Mouse (Mus musculus): ENCODE data around the gene Snx20. TPM values are rescaled to one million over a fixed set of nuclear protein-coding genes. Genes with fewer than 3 reads are reported as not detected.
A peak's percentile ranks its signal among the peaks of the same experiment; 100 is the strongest.

Gene Snx20
- total and polyA plus RNA-seq, 3 experiments = 69.1 to 117 (median 93.1) TPM

DNA sequence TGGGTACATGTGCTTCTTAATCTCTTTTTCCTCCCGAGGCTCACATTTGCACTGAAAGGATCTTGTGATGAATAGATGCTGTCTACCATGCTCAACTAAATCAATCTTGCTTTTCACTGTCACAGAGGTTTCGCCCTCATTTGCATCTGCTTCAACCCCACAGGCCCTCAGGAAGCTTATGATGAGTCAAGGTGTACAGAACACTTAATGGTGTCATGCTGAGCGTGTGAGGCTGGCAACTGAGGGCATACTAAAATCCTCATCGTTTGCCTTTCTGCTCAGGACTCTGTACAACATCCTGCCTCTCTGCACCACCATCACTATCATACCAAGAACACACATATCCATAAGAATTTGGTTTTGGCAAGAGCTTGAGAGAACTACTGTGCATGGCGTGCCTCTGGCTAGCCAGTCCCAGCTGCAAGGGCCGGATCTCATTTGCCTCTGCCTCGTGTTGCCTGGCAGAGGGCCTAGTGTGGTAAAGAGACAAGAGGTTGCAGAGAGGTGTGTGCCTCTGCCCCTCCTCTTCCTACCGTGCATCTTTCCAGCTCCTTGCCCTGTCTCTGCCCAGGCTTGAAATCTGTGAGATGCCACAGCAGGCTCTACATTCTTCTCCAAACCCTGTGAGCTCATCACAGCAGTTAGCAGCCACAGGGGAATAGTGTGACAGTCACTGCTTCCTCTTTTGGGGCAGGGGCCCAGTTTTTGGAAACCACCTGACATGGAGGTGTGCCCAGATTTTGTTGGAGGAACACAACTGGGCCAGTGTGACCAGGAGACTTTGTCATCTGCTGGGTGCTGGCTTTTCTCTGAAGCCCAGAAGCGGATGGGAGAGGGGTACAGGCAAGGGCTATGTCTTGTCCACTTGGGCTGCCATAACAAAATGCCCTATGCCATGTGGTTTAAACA is 1.4 kb upstream of the Snx20 start (continued):
- peak; percentile 97 for TF ChIP-seq TCF12 (IDR thresholded peaks at IDR 0.05; ENCODE audit: low read depth, low read length)
- TF ChIP-seq MAFK (IDR thresholded peaks at IDR 0.05; ENCODE audit: insufficient replicate concordance, low read length) = peak; percentile 65; the same call in 1 of the 2 replicates
- TF ChIP-seq JUN (IDR thresholded peaks at IDR 0.05; ENCODE audit: insufficient read depth, low read depth, low read length) = peak; percentile 87
- peak; percentile 99 for TF ChIP-seq ETS1 (conservative IDR thresholded peaks at IDR 0.05; ENCODE audit: low read depth, low read length)
- no peak; the same call in none of the 2 replicates for TF ChIP-seq RAD21 (IDR thresholded peaks at IDR 0.05; ENCODE audit: low read depth, low read length)
- TF ChIP-seq EP300 (IDR thresholded peaks at IDR 0.05; ENCODE audit: low read length) = peak; percentile 94
- TF ChIP-seq GABPA (IDR thresholded peaks at IDR 0.05; ENCODE audit: insufficient replicate concordance, low read depth, low read length) = no peak
- no peak for TF ChIP-seq ZKSCAN1 (IDR thresholded peaks at IDR 0.05; ENCODE audit: borderline replicate concordance, low read depth, low read length)
- TF ChIP-seq TBP (conservative IDR thresholded peaks at IDR 0.05; ENCODE audit: low read depth, low read length) = peak; percentile 78

DNA sequence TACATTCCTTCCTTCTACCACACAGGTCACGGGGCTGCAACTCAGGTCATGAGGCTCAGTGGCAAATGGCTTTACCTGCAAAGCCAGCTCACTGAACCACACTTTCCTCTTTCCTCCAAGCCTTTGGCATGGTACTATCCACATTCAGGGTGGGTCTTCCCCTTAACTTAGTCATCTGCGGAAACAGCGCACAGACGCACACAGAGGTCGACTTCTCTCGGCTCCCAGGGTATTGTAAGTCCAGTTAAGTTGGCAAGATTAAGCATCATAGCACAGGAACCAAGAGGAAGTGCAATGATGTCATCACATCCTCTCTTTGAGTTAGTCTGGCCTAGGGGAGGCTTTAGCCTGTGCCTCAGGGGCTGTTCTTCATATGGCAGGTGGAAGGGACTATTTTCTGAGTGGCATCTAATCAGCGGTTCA is 2.6 kb downstream of the Snx20 start:
- in situ Hi-C loops (cut with MboI; ENCODE audit: low pct_ligation_motif_present, low pct_unique_long_range_greater_than_20kb, low sequenced_read_pairs) = no loop called here
- dilution Hi-C loops (cut with MboI; ENCODE audit: extremely low pct_ligation_motif_present, extremely low pct_unique_long_range_greater_than_20kb, low sequenced_read_pairs) = no loop called here
- DNase-seq (ENCODE audit: extremely low read depth) = peak; percentile 83
- Histone ChIP-seq H3K4me3 (replicated peaks in 1 of 3; ENCODE audit: low read depth in 2 of 3, low read length in 2 of 3, poor library complexity in 1 of 3) (peak overlapping the region; percentile 67 to 93 (median 84)), H3K9ac (ENCODE audit: insufficient read depth, low read depth) (peak overlapping the region; percentile 96), H3K27ac (ENCODE audit: insufficient read depth, low read depth) (peak overlapping the region; percentile 92), H3K27me3 (replicated peaks) (no peaks in the 10 kb centered on the region), H3K4me2 (ENCODE audit: insufficient read depth, low read depth, poor library complexity, severe bottlenecking) (peak overlapping the region; percentile 93), H3K4me1 (ENCODE audit: control insufficient read depth in 1 of 2, insufficient read depth in 2 of 2) (peaks cover 30 to 69% of the 10 kb centered on the region in 2 experiments), H3K79me2 (replicated peaks; ENCODE audit: control insufficient read depth, extremely low read depth, insufficient read depth, poor library complexity, severe bottlenecking) (peaks cover 65% of the 10 kb centered on the region), H3K9me3 (replicated peaks; ENCODE audit: low read length) (peaks cover 13% of the 10 kb centered on the region), H3K36me3 (replicated peaks in 1 of 2; ENCODE audit: control insufficient read depth in 1 of 2, insufficient read depth in 1 of 2, low read length in 1 of 2) (peaks cover 51 to 56% of the 10 kb centered on the region in 2 experiments)
- TF ChIP-seq ETS1 (conservative IDR thresholded peaks at IDR 0.05; ENCODE audit: low read depth, low read length) = peak; percentile 72; the same call in 1 of the 2 replicates
- peak; percentile 54 for TF ChIP-seq POLR2A (IDR thresholded peaks at IDR 0.05; ENCODE audit: low read depth, low read length)
- TF ChIP-seq KAT2A (IDR thresholded peaks at IDR 0.05; ENCODE audit: insufficient replicate concordance, low read length) = 0 out of 2 replicates have a peak, but pooled peaks have one; percentile 20
- no peak for TF ChIP-seq GABPA (IDR thresholded peaks at IDR 0.05; ENCODE audit: insufficient replicate concordance, low read depth, low read length)
- TF ChIP-seq NELFE (IDR thresholded peaks at IDR 0.05; ENCODE audit: low read depth, low read length) = 0 out of 2 replicates have a peak, but pooled peaks have one; percentile 48
- no peak; the same call in 1 of the 2 replicates for TF ChIP-seq CHD1 (IDR thresholded peaks at IDR 0.05; ENCODE audit: low read depth, low read length)
- TF ChIP-seq USF1 (IDR thresholded peaks at IDR 0.05; ENCODE audit: low read depth, low read length) = peak; percentile 30
- TF ChIP-seq JUND (conservative IDR thresholded peaks at IDR 0.05; ENCODE audit: low read depth, low read length) = peak; percentile 80
- TF ChIP-seq IRF4 (IDR thresholded peaks at IDR 0.05; ENCODE audit: low read depth, low read length) = peak; percentile 42
- TF ChIP-seq POLR2AphosphoS2 (IDR thresholded peaks at IDR 0.05; ENCODE audit: low read depth, low read length) = peak; percentile 82
- 0 out of 2 replicates have a peak, but pooled peaks have one; percentile 14 for TF ChIP-seq SMC3 (IDR thresholded peaks at IDR 0.05; ENCODE audit: low read depth, low read length)
- TF ChIP-seq EP300 (IDR thresholded peaks at IDR 0.05; ENCODE audit: low read length) = peak; percentile 27; the same call in 1 of the 2 replicates
- TF ChIP-seq MEF2A (IDR thresholded peaks at IDR 0.05; ENCODE audit: borderline replicate concordance, low read depth, low read length) = 0 out of 2 replicates have a peak, but pooled peaks have one; percentile 50
- TF ChIP-seq TCF12 (IDR thresholded peaks at IDR 0.05; ENCODE audit: low read depth, low read length) = peak; percentile 45; the same call in 1 of the 2 replicates
- no peak for TF ChIP-seq ZNF384 (IDR thresholded peaks at IDR 0.05; ENCODE audit: low read depth, low read length)
- TF ChIP-seq E2F4 (IDR thresholded peaks at IDR 0.05; ENCODE audit: insufficient replicate concordance, low read depth, low read length) = no peak
- peak; percentile 57; the same call in 1 of the 2 replicates for TF ChIP-seq RCOR1 (conservative IDR thresholded peaks at IDR 0.05; ENCODE audit: low read depth, low read length)
- TF ChIP-seq CHD2 (IDR thresholded peaks at IDR 0.05; ENCODE audit: low read length) = no peak
- peak; percentile 85 for TF ChIP-seq SIN3A (IDR thresholded peaks at IDR 0.05; ENCODE audit: low read length)
- peak; percentile 42; the same call in 1 of the 2 replicates for TF ChIP-seq ELF1 (IDR thresholded peaks at IDR 0.05; ENCODE audit: low read depth, low read length)
- TF ChIP-seq RAD21 (IDR thresholded peaks at IDR 0.05; ENCODE audit: low read depth, low read length) = no peak; the same call in 1 of the 2 replicates
- no peak for TF ChIP-seq ZC3H11A (IDR thresholded peaks at IDR 0.05; ENCODE audit: low read depth, low read length)
- no peak for TF ChIP-seq PAX5 (IDR thresholded peaks at IDR 0.05; ENCODE audit: low read length)
- peak; percentile 46; the same call in 1 of the 2 replicates for TF ChIP-seq MAX (IDR thresholded peaks at IDR 0.05; ENCODE audit: low read length)
- no peak for TF ChIP-seq ZKSCAN1 (IDR thresholded peaks at IDR 0.05; ENCODE audit: borderline replicate concordance, low read depth, low read length)
- 0 out of 2 replicates have a peak, but pooled peaks have one; percentile 39 for TF ChIP-seq MYC (IDR thresholded peaks at IDR 0.05; ENCODE audit: low read depth, low read length)
- peak; percentile 70 for TF ChIP-seq JUN (IDR thresholded peaks at IDR 0.05; ENCODE audit: insufficient read depth, low read depth, low read length)
- peak; percentile 76 for TF ChIP-seq BHLHE40 (IDR thresholded peaks at IDR 0.05; ENCODE audit: low read depth, low read length)
- peak; percentile 58 for TF ChIP-seq MXI1 (IDR thresholded peaks at IDR 0.05; ENCODE audit: low read depth, low read length)
- TF ChIP-seq HCFC1 (IDR thresholded peaks at IDR 0.05; ENCODE audit: low read depth, low read length) = peak; percentile 36; the same call in 1 of the 2 replicates
